Mouse (Mus musculus): ENCODE results near the gene Pon2.
"Not testable (repeated sequence)": the region's sequence is repeated elsewhere in the genome, so short reads cannot be mapped to it uniquely, and the experiment has no call there.

The Pon2 gene

GRCm38 (mm10) chr6:5298092-5298554, at the start of gene Pon2:
Gene Pon2, minus strand, starts transcription at chr6:5298455.
- in situ Hi-C loops (cut with MboI; ENCODE audit: low sequenced_read_pairs), result no loop called here

- in situ Hi-C loops (cut with MboI; ENCODE audit: low sequenced_read_pairs), result no loop called here
These were observed 46.0 kb upstream of the Pon2 start for GRCm38 (mm10) chr6:5344255-5344654.

GRCm38 (mm10) chr6:5339283-5339682, 41.0 kb upstream of the Pon2 start:
- in situ Hi-C loops (cut with MboI; ENCODE audit: low sequenced_read_pairs), result not testable (repeated sequence)

GRCm38 (mm10) chr6:5338781-5339180, 40.5 kb upstream of the Pon2 start:
- in situ Hi-C loops (cut with MboI; ENCODE audit: low sequenced_read_pairs), result not testable (repeated sequence)

- in situ Hi-C loops (cut with MboI; ENCODE audit: low sequenced_read_pairs), result not testable (repeated sequence)
These were observed 37.8 kb upstream of the Pon2 start for GRCm38 (mm10) chr6:5336016-5336415.

- in situ Hi-C loops (cut with MboI; ENCODE audit: low sequenced_read_pairs), result no loop called here
These were observed 35.8 kb upstream of the Pon2 start for GRCm38 (mm10) chr6:5334021-5334420.

GRCm38 (mm10) chr6:5332560-5333150, 34.4 kb upstream of the Pon2 start:
- in situ Hi-C loops (cut with MboI; ENCODE audit: low sequenced_read_pairs), result no loop called here

- in situ Hi-C loops (cut with MboI; ENCODE audit: low sequenced_read_pairs), result no loop called here
These were observed 26.9 kb upstream of the Pon2 start for GRCm38 (mm10) chr6:5325122-5325521.

GRCm38 (mm10) chr6:5324101-5324500, 25.8 kb upstream of the Pon2 start:
- in situ Hi-C loops (cut with MboI; ENCODE audit: low sequenced_read_pairs), result not testable (repeated sequence)

- in situ Hi-C loops (cut with MboI; ENCODE audit: low sequenced_read_pairs), result no loop called here
These were observed 18.4 kb upstream of the Pon2 start for GRCm38 (mm10) chr6:5316630-5317029.

- in situ Hi-C loops (cut with MboI; ENCODE audit: low sequenced_read_pairs), result no loop called here
These were observed 17.0 kb upstream of the Pon2 start for GRCm38 (mm10) chr6:5315053-5315759.

GRCm38 (mm10) chr6:5313951-5314590, 15.8 kb upstream of the Pon2 start:
- in situ Hi-C loops (cut with MboI; ENCODE audit: low sequenced_read_pairs), result no loop called here

GRCm38 (mm10) chr6:5310491-5310890, 12.2 kb upstream of the Pon2 start:
- in situ Hi-C loops (cut with MboI; ENCODE audit: low sequenced_read_pairs), result no loop called here

- in situ Hi-C loops (cut with MboI; ENCODE audit: low sequenced_read_pairs), result no loop called here
These were observed 11.4 kb upstream of the Pon2 start for GRCm38 (mm10) chr6:5309595-5310197.

GRCm38 (mm10) chr6:5305926-5306325, 7.7 kb upstream of the Pon2 start:
- in situ Hi-C loops (cut with MboI; ENCODE audit: low sequenced_read_pairs), result no loop called here

GRCm38 (mm10) chr6:5304956-5305355, 6.7 kb upstream of the Pon2 start:
- in situ Hi-C loops (cut with MboI; ENCODE audit: low sequenced_read_pairs), result no loop called here

- in situ Hi-C loops (cut with MboI; ENCODE audit: low sequenced_read_pairs), result no loop called here
These were observed 2.4 kb upstream of the Pon2 start for GRCm38 (mm10) chr6:5300629-5301028.

- in situ Hi-C loops (cut with MboI; ENCODE audit: low sequenced_read_pairs), result no loop called here
These were observed 1.3 kb upstream of the Pon2 start for GRCm38 (mm10) chr6:5299561-5299960.

- in situ Hi-C loops (cut with MboI; ENCODE audit: low sequenced_read_pairs), result no loop called here
These were observed 749 bp downstream of the Pon2 start for GRCm38 (mm10) chr6:5297321-5298091.

GRCm38 (mm10) chr6:5296067-5296466, 2.2 kb downstream of the Pon2 start:
- in situ Hi-C loops (cut with MboI; ENCODE audit: low sequenced_read_pairs), result no loop called here
